Mouse (Mus musculus): ENCODE data around the gene Ap1ar.

GRCm38 (mm10) chr3:127807846-127808245, 29.5 kb downstream of the Ap1ar start:
- no peak for TF ChIP-seq POLR2A (IDR thresholded peaks at IDR 0.05; ENCODE audit: borderline replicate concordance, control insufficient read depth, low read depth, low read length)
- no peak for TF ChIP-seq CTCF (IDR thresholded peaks at IDR 0.05; ENCODE audit: control insufficient read depth, insufficient read depth, low read length)

Data from bone marrow, adult 2 months (tissue).